Mouse (Mus musculus) hindbrain, embryonic 16.5 days (tissue): ENCODE measurements around the gene Vps29. TPM values are rescaled to one million over a fixed set of nuclear protein-coding genes. Genes with fewer than 3 reads are reported as not detected.
A peak's percentile ranks its signal among the peaks of the same experiment; 100 is the strongest.

Source experiments
- ATAC-seq: fragments of 200-750 bp; cut with Nextera tagmentation; 2 replicates; pipeline ENCODE4 v1.8.0; 2017; ENCODE audit warnings: moderate TSS enrichment, moderate library complexity
- H3K27ac ChIP-seq: fragments of 300-500 bp; sonication (generic); 2 replicates; pipeline ENCODE4 v1.5.1; 2014; ENCODE audit warnings: low read depth, mild to moderate bottlenecking, control low read depth, low read length, moderate library complexity
- H3K27me3 ChIP-seq: fragments of 300-500 bp; sonication (generic); replicated peaks from 2 replicates; pipeline ENCODE4 v1.6.1; 2014; ENCODE audit warnings: low read length; ENCODE audit not compliant: control insufficient read depth, insufficient read depth
- H3K36me3 ChIP-seq: fragments of 300-500 bp; sonication (generic); 2 replicates; pipeline ENCODE4 v1.6.1; 2014; ENCODE audit warnings: mild to moderate bottlenecking, low read length, moderate library complexity, mixed read lengths; ENCODE audit not compliant: control insufficient read depth, insufficient read depth
- H3K4me1 ChIP-seq: fragments of 300-500 bp; sonication (generic); 2 replicates; pipeline ENCODE4 v1.6.1; 2014; ENCODE audit warnings: low read depth, low read length; ENCODE audit not compliant: control insufficient read depth, insufficient read depth
- H3K4me2 ChIP-seq: fragments of 300-500 bp; sonication (generic); 2 replicates; pipeline ENCODE4 v1.6.1; 2014; ENCODE audit warnings: mild to moderate bottlenecking, low read length, control low read depth, moderate library complexity
- H3K4me3 ChIP-seq: fragments of 300-500 bp; sonication (generic); 2 replicates; pipeline ENCODE4 v1.5.1; 2014; ENCODE audit warnings: mild to moderate bottlenecking, low read length, control low read depth, moderate library complexity
- H3K9ac ChIP-seq: fragments of 300-500 bp; sonication (generic); 2 replicates; pipeline ENCODE4 v1.6.1; 2014; ENCODE audit warnings: low read depth, mild to moderate bottlenecking, control low read depth, low read length, moderate library complexity
- H3K9me3 ChIP-seq: fragments of 300-500 bp; sonication (generic); 2 replicates; pipeline ENCODE4 v1.6.1; 2014; ENCODE audit warnings: mild to moderate bottlenecking, low read length, moderate library complexity; ENCODE audit not compliant: control insufficient read depth
- WGBS: fragments of 180-500 bp; shearing (Covaris S2); extraction: QIAGEN DNeasy Blood & Tissue Kit; methylation state at CpG from one replicate; pipeline ENCODE4 v1.1.7; 2014; 5-methylcytosine and 5-hydroxymethylcytosine counted together
- polyA plus RNA-seq: library from polyadenylated mRNA; unstranded; fragments of >200 nt; fragmentation: Nextera tagmentation; extraction: Ambion mirVana; gene quantifications from 2 replicates; pipeline ENCODE4 v1.2.1, GENCODE M21; 2015

Vps29 gene
- polyA plus RNA-seq, 1 experiment from 2014 or later = 353 TPM

DNA sequence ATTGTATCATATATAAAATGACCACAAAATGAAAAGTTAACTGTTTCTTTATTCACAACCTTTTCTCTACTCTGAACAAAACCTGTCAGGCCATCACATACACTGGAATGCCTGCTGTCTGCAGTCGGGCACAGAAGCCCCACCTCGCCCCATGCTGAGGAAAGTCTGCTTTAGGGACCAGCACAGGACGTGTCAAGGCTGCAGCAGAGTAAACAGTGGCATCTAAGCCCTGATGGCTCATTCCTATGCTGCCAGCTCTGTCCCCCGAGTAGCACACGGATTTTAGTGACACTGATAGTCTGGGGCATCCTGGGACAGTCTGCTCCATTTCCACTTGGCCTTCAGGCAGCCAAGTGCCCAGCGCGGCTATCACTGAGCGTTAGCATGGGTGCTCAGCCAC lies 28.7 kb upstream of the Vps29 start:
- peaks cover 9% of the 10 kb centered on the region for H3K36me3 ChIP-seq
- 84% methylated on average over 8 of the region's 8 CpGs for WGBS

GRCm38 (mm10) chr5:122327283-122327682 lies 26.9 kb upstream of the Vps29 start:
- Histone ChIP-seq H3K27me3 (no peaks in the 10 kb centered on the region), H3K4me3 (no peak overlapping the region), H3K9ac (no peak overlapping the region), H3K4me1 (no peaks in the 10 kb centered on the region), H3K27ac (no peak overlapping the region), H3K4me2 (no peak overlapping the region), H3K9me3 (no peaks in the 10 kb centered on the region), H3K36me3 (peaks cover 9% of the 10 kb centered on the region)
- ATAC-seq = no peak
- WGBS = 86% methylated on average over 3 of the region's 3 CpGs

More for the DNA sequence above, 28.7 kb upstream of the Vps29 start:
- Histone ChIP-seq H3K4me3 (no peak overlapping the region), H3K4me2 (no peak overlapping the region), H3K27ac (no peak overlapping the region), H3K27me3 (no peaks in the 10 kb centered on the region), H3K4me1 (no peaks in the 10 kb centered on the region), H3K9me3 (no peaks in the 10 kb centered on the region), H3K9ac (no peak overlapping the region)
- ATAC-seq = no peak

DNA sequence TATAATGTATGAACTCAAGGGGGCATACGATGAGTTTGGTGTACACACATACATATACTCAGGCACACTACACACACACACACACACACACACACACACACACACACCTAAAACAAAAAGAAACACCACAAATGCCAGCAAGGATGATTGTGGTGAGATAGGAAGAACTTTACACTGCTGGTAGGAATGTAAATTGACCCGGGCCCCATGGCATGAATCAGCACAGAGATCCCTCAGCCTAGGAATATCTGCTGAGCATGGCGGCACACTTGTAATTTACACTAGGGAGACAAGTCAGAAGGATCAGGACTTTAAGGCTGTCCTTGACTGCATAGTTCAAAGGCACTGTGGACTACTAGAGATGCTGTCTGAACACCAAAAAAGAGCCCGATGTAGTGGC lies 23.9 kb upstream of the Vps29 start:
- H3K9me3 ChIP-seq = no peaks in the 10 kb centered on the region
- H3K27ac ChIP-seq = no peak overlapping the region
- H3K27me3 ChIP-seq = no peaks in the 10 kb centered on the region
- ATAC-seq = no peak
- no peak overlapping the region for H3K9ac ChIP-seq
- no peak overlapping the region for H3K4me2 ChIP-seq
- H3K36me3 ChIP-seq = peaks cover 4% of the 10 kb centered on the region
- no peaks in the 10 kb centered on the region for H3K4me1 ChIP-seq
- WGBS = 97% methylated on average over 4 of the region's 4 CpGs
- no peak overlapping the region for H3K4me3 ChIP-seq

GRCm38 (mm10) chr5:122334682-122335081 lies 19.5 kb upstream of the Vps29 start:
- Histone ChIP-seq H3K4me1 (no peaks in the 10 kb centered on the region), H3K36me3 (no peaks in the 10 kb centered on the region), H3K27me3 (no peaks in the 10 kb centered on the region), H3K9me3 (no peaks in the 10 kb centered on the region), H3K27ac (no peak overlapping the region), H3K4me2 (no peak overlapping the region), H3K4me3 (no peak overlapping the region), H3K9ac (no peak overlapping the region)
- 73% methylated on average over 3 of the region's 3 CpGs for WGBS
- no peak for ATAC-seq

- 94% methylated on average over 7 of the region's 7 CpGs for WGBS
- Histone ChIP-seq H3K36me3 (no peaks in the 10 kb centered on the region), H3K4me1 (no peaks in the 10 kb centered on the region), H3K9me3 (no peaks in the 10 kb centered on the region), H3K27ac (no peak overlapping the region), H3K4me2 (no peak overlapping the region), H3K9ac (no peak overlapping the region), H3K27me3 (no peaks in the 10 kb centered on the region), H3K4me3 (no peak overlapping the region)
- ATAC-seq = no peak
These were observed 17.4 kb upstream of the Vps29 start for GRCm38 (mm10) chr5:122336554-122337294.

DNA sequence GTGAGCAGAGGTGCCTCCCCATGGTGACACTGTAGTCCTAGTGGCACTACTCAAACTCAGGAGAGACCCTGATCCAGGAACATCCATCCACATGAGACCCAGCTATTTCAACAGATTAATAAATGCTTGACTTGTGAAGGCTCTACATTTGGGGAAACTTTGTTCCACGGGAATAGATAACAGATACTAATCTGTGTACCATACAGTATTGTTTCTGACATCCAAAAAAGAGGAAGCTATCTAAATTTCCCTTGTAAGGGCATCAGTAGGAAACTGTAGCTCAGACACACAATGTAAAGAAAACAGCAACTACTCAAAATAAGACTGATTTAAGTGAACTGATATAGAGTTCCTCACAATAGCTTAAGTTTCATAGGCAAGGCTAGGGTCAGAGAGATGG lies 11.3 kb upstream of the Vps29 start:
- WGBS = 80% methylated on average over 1 of the region's 1 CpGs
- Histone ChIP-seq H3K4me3 (no peak overlapping the region), H3K27ac (no peak overlapping the region), H3K4me2 (no peak overlapping the region), H3K4me1 (no peaks in the 10 kb centered on the region), H3K9me3 (no peaks in the 10 kb centered on the region), H3K9ac (no peak overlapping the region), H3K27me3 (no peaks in the 10 kb centered on the region), H3K36me3 (no peaks in the 10 kb centered on the region)
- no peak for ATAC-seq

DNA sequence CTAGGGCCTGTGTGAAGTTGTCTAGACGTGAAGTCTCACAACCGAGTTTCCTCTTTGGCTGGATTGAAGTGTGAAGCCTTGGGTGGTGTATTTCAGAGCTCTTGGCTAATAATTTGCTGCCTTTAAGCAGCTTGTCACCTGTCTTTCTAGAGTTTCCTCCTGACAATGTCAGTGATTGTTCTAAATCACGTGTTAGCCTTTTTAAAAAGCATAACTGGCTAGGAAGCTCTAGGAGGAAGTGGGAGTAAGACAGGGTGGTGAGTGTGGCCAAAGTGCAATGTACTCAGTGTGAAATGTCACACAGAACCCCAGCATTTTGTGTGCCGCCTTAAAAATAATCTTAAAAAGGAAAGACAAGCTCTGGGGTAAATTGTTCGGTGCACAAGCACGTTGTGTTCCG lies 10.4 kb upstream of the Vps29 start:
- no peaks in the 10 kb centered on the region for H3K36me3 ChIP-seq
- no peak overlapping the region for H3K27ac ChIP-seq
- no peak for ATAC-seq
- H3K4me2 ChIP-seq = no peak overlapping the region
- H3K27me3 ChIP-seq = no peaks in the 10 kb centered on the region
- no peak overlapping the region for H3K4me3 ChIP-seq
- WGBS = 48% methylated on average over 7 of the region's 7 CpGs
- no peak overlapping the region for H3K9ac ChIP-seq
- H3K9me3 ChIP-seq = no peaks in the 10 kb centered on the region
- H3K4me1 ChIP-seq = no peaks in the 10 kb centered on the region

- no peak overlapping the region for H3K9ac ChIP-seq
- H3K27me3 ChIP-seq = no peaks in the 10 kb centered on the region
- H3K4me2 ChIP-seq = no peak overlapping the region
- no peaks in the 10 kb centered on the region for H3K4me1 ChIP-seq
- 8% methylated on average over 5 of the region's 5 CpGs for WGBS
- no peak overlapping the region for H3K27ac ChIP-seq
- no peaks in the 10 kb centered on the region for H3K9me3 ChIP-seq
- H3K36me3 ChIP-seq = no peaks in the 10 kb centered on the region
- ATAC-seq = peak; percentile 68; the same call in 1 of the 2 replicates
- H3K4me3 ChIP-seq = no peak overlapping the region
These were observed 9.9 kb upstream of the Vps29 start for GRCm38 (mm10) chr5:122344260-122344659.

DNA sequence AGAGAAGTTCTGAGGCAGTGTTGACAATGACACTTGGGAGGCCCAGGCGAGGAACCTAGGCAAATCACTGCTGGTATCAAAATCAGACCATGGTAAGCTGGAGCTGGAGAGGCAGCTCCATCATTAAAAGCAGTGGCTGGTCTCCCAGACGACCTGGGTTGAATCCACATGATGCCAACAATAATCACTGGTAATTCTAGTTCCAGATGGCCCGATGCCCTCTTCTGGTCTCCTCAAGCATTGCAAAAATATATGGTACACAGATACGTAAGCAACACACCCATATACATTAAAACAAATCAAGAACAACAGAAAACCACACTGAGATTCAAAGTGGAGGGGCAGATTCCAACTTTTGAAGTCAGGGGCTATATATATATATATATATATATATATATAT lies 8.4 kb upstream of the Vps29 start:
- H3K36me3 ChIP-seq = no peaks in the 10 kb centered on the region
- no peak overlapping the region for H3K27ac ChIP-seq
- WGBS = 80% methylated on average over 4 of the region's 4 CpGs
- no peak for ATAC-seq
- H3K9ac ChIP-seq = no peak overlapping the region
- H3K4me2 ChIP-seq = no peak overlapping the region
- H3K9me3 ChIP-seq = no peaks in the 10 kb centered on the region
- H3K4me3 ChIP-seq = no peak overlapping the region
- no peaks in the 10 kb centered on the region for H3K4me1 ChIP-seq
- no peaks in the 10 kb centered on the region for H3K27me3 ChIP-seq
